ENCODE assay signal across 10 mouse cellular contexts in the genomic region with DNA sequence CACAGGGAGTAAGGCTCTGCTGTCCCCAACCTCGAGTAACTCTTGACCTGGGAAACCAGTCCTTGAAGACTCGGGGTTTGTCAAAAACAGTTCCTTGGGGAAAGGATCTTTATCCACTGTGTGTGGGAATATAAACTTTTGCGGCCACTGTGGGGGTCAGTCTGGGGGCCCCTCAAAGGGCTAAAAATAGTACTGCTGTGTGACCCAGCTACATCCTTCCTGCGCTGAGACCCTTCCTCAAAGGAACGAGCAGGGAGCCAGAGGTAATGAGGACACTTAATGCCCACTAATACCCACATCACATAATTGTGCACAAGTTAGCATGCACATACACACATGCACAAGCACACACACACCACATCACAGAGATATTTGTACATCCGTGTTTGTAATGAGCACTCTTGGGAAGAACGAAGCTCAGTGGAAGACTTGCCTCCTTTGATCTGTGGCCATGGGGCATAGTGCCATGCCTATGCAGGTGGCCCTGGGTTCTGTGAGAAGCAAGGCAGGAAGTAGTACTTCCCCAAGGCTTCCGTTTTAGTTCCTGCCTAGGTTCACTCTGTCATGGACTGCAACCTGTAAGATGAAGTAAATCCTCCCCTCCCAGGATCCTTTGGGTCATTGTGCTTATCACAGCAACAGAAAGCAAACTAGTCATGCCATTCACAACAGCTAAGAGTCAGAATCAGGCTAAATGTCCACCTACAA. TPM values are rescaled to one million over a fixed set of nuclear protein-coding genes. Genes with fewer than 3 reads are reported as not detected.
A peak's percentile ranks its signal among the peaks of the same experiment; 100 is the strongest.
DNase-seq lines count a peak whose midpoint lies in the region; ATAC-seq and TF ChIP-seq lines count a peak whose summit lies in the region.
"Had no signal": no experiment of that assay in that cellular context is flagged by ENCODE, and none has a peak within 500 bp of the region (broad histone marks: within the 10 kb centered on the region; RNA-seq: fewer than 3 reads in every experiment).

No protein-coding gene starts in this region.

- no peak overlapping the region for H3K4me3 ChIP-seq in bone marrow, adult 2 months (replicated peaks; ENCODE audit: control insufficient read depth, low read depth, low read length)

- DNase-seq in kidney, postnatal 36 days, result peak; percentile 34 to 35
- no peak for DNase-seq in kidney, adult 18-20 months
- peak; percentile 30 to 62 for DNase-seq in thymus, adult 18-20 months
- no peak for DNase-seq in urinary bladder, postnatal 36 days (ENCODE audit: low spot score in 2 of 2)
- DNase-seq in gastrocnemius, adult 18-20 months (ENCODE audit: low spot score), result no peak
- DNase-seq in ovary, adult 18-20 months (ENCODE audit: low spot score), result no peak
- DNase-seq: cerebellum, adult 9-10 months had no signal

- ATAC-seq in CD4-positive, CD25-positive, alpha-beta regulatory T cell, adult 4 months, result peak; percentile 71

- H3K4me1 ChIP-seq in bone marrow, adult 2 months (ENCODE audit: control insufficient read depth, insufficient read depth, low read length), result peaks cover 6% of the 10 kb centered on the region

- no peak for TF ChIP-seq CTCF in bone marrow, adult 2 months (IDR thresholded peaks at IDR 0.05; ENCODE audit: control insufficient read depth, insufficient read depth, low read length)

- TF ChIP-seq POLR2A in bone marrow, adult 2 months (IDR thresholded peaks at IDR 0.05; ENCODE audit: borderline replicate concordance, control insufficient read depth, low read depth, low read length), result no peak

- H3K27ac ChIP-seq in bone marrow, adult 2 months (ENCODE audit: control insufficient read depth, insufficient read depth, low read depth, low read length, poor library complexity), result peak overlapping the region; percentile 56

- 6% methylated on average over 8 of the region's 8 CpGs for WGBS in bone marrow, adult 2 months

RNA-seq across cellular contexts. Expression of a gene that starts 25.5 kb away (rescaled TPM):
- 10 to 100 TPM; 38.2 to 52.0 TPM for polyA plus RNA-seq in CD4-positive, CD25-positive, alpha-beta regulatory T cell, adult 4 months (2017; shearing (Covaris generic))
- polyA plus RNA-seq in bone marrow, adult 2 months (2011; ENCODE audit: insufficient read depth, insufficient read length, low replicate concordance, missing spikeins), result 14.8 and 30.1 TPM in 2 replicates
- under 1 TPM in 1 of 2 experiments, not detected in 1; 0.11 TPM for total RNA-seq in gastrocnemius, adult 18-20 months (2021)
- polyA plus RNA-seq: heart, embryonic 14.5 days had no signal

RNA-seq across cellular contexts. Expression of a gene that starts 48.3 kb away (rescaled TPM):
- 10 to 100 TPM; 10.6 to 12.0 TPM for polyA plus RNA-seq in CD4-positive, CD25-positive, alpha-beta regulatory T cell, adult 4 months (2017; shearing (Covaris generic))
- polyA plus RNA-seq in bone marrow, adult 2 months (2011; ENCODE audit: insufficient read depth, insufficient read length, low replicate concordance, missing spikeins), result 7.3 and 24.6 TPM in 2 replicates
- 10 to 100 TPM; 53.7 to 56.4 TPM for total RNA-seq in gastrocnemius, adult 18-20 months (2021)

Comparison
In these comparisons a context has a peak if more than half of its experiments do, and no peak if none do; other contexts are left out.
1. DNase-seq: peak in kidney, postnatal 36 days (2 of 2) and thymus, adult 18-20 months (2 of 2); none in kidney, adult 18-20 months (single experiment), urinary bladder, postnatal 36 days (0 of 2), gastrocnemius, adult 18-20 months (single experiment) and ovary, adult 18-20 months (single experiment).